Mouse (Mus musculus): ENCODE results near the gene Sri. TPM values are rescaled to one million over a fixed set of nuclear protein-coding genes. Genes with fewer than 3 reads are reported as not detected.
A peak's percentile ranks its signal among the peaks of the same experiment; 100 is the strongest.
"Not testable (repeated sequence)": the region's sequence is repeated elsewhere in the genome, so short reads cannot be mapped to it uniquely, and the experiment has no call there.

The Sri gene
- 10 to 100 TPM; 43.7 to 51.3 TPM for total RNA-seq (2021)
- long read RNA-seq, experiment 1, transcript Sri-205 (8 exons, 2,251 nt) = major isoform, 31 of 39 reads
- long read RNA-seq, experiment 1, partial matches to known transcripts = 1 of 39 reads
- long read RNA-seq, experiment 1, other reads (novel, unspliced or antisense) = 7 of 39 reads
- long read RNA-seq, experiment 2, transcript Sri-205 (8 exons, 2,251 nt) = major isoform, 32 of 35 reads
- long read RNA-seq, experiment 2, partial matches to known transcripts = 2 of 35 reads
- long read RNA-seq, experiment 2, other reads (novel, unspliced or antisense) = 1 of 35 reads

GRCm38 (mm10) chr5:8045855-8046254 lies at the start of gene Sri:
Sri (plus strand) TSS chr5:8046078.
- no peak for DNase-seq

- no peak for DNase-seq
Measured at GRCm38 (mm10) chr5:7996401-7997044, 49.4 kb upstream of the Sri start.

GRCm38 (mm10) chr5:7997086-7997485 lies 48.8 kb upstream of the Sri start:
- no peak for DNase-seq

- DNase-seq = no peak
Measured at GRCm38 (mm10) chr5:8000466-8000865, 45.4 kb upstream of the Sri start.

- DNase-seq = no peak
Measured at GRCm38 (mm10) chr5:8002827-8003226, 43.1 kb upstream of the Sri start.

- DNase-seq = no peak
Measured at GRCm38 (mm10) chr5:8013276-8013675, 32.6 kb upstream of the Sri start.

- DNase-seq = not testable (repeated sequence)
Measured at GRCm38 (mm10) chr5:8034596-8034995, 11.3 kb upstream of the Sri start.

GRCm38 (mm10) chr5:8053827-8054226 lies 7.9 kb downstream of the Sri start:
- DNase-seq = no peak

- DNase-seq = no peak
Measured at GRCm38 (mm10) chr5:8055721-8056129, 9.8 kb downstream of the Sri start.

- DNase-seq = peak; percentile 80
Measured at GRCm38 (mm10) chr5:8056141-8057017, 10.5 kb downstream of the Sri start.

- no peak for DNase-seq
Measured at GRCm38 (mm10) chr5:8057018-8057323, 11.1 kb downstream of the Sri start.

GRCm38 (mm10) chr5:8058056-8058455 lies 12.2 kb downstream of the Sri start:
- DNase-seq = no peak

- DNase-seq = no peak
Measured at GRCm38 (mm10) chr5:8062469-8062868, 16.6 kb downstream of the Sri start.

GRCm38 (mm10) chr5:8063207-8063606 lies 17.3 kb downstream of the Sri start:
- no peak for DNase-seq

- DNase-seq = no peak
Measured at GRCm38 (mm10) chr5:8073406-8073805, 27.5 kb downstream of the Sri start.

GRCm38 (mm10) chr5:8073901-8074561 lies 28.2 kb downstream of the Sri start:
- DNase-seq = no peak

- DNase-seq = no peak
Measured at GRCm38 (mm10) chr5:8077481-8077880, 31.6 kb downstream of the Sri start.

GRCm38 (mm10) chr5:8082800-8083509 lies 37.1 kb downstream of the Sri start:
- no peak for DNase-seq

GRCm38 (mm10) chr5:8085661-8086060 lies 39.8 kb downstream of the Sri start:
- no peak for DNase-seq

- no peak for DNase-seq
Measured at GRCm38 (mm10) chr5:8088147-8088546, 42.3 kb downstream of the Sri start.

GRCm38 (mm10) chr5:8094921-8095320 lies 49.0 kb downstream of the Sri start:
- DNase-seq = no peak

- DNase-seq = no peak
Measured at GRCm38 (mm10) chr5:8095689-8096088, 49.8 kb downstream of the Sri start.

Measured in gastrocnemius, postnatal 10 days (tissue).